Mouse (Mus musculus): Measurements from ENCODE around the gene Gna14.

Gene Gna14

GRCm38 (mm10) chr19:16598653-16599297 lies 163.2 kb downstream of the Gna14 start:
- DNase-seq: no peak

- no peak for DNase-seq
Measured at GRCm38 (mm10) chr19:16599298-16599970, 163.9 kb downstream of the Gna14 start.

DNA sequence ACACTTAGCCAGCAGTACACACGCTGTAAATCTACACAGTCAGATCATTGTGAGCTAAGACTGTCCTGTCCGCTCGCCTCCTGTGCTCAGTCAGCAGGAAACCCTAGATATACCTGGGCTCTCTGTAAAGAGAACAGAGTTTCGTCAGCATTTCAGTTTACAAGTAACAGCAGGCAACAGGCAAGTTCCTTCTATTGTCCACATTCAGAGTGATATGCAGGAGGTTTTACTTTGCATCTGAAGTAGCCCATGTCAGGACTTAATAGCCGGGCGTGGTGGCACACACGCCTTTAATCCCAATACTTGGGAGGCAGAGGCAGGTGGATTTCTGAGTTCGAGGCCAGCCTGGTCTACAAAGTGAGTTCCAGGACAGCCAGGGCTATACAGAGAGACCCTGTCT lies 166.5 kb downstream of the Gna14 start:
- no peak for DNase-seq

DNA sequence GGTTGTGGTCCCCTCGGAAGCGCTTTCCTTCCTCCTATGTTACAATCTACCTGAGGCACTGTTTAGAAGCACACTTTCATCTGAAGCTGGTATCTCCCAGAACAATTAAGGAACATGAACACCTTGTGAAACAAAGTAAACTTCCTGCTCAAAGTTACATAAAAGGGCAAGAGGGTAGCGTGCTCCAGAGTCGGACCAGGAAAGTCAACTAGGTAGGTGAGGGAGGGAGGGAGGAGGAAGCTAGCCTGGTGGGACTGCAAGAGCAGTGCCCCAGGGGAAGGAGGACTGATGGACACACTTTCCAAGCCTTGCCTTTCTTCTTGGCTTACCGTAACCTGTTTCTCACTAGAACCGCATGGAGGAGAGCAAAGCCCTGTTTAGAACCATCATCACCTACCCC lies 172.1 kb downstream of the Gna14 start:
- no peak for DNase-seq

DNA sequence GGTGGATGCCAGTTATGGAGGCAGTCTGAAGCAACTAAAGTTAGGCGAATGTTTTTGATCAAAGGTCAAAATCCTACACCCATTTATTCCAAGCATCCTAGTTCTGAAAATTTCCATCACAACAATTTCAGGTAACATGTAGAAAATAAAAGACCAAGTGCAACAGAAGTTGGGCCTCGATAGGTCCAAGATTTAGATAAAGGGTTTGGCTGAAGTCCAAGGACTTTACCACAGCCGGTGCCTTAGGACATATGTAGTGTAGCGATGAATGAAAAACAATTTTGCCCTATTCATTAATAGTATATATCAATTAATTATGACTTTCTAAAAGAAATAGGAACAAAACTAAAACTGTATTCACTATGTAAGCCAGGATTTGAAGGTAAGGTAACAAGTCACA lies 187.6 kb downstream of the Gna14 start:
- no peak for DNase-seq

- no peak for DNase-seq
Measured at GRCm38 (mm10) chr19:16624994-16625393, 189.4 kb downstream of the Gna14 start.

DNA sequence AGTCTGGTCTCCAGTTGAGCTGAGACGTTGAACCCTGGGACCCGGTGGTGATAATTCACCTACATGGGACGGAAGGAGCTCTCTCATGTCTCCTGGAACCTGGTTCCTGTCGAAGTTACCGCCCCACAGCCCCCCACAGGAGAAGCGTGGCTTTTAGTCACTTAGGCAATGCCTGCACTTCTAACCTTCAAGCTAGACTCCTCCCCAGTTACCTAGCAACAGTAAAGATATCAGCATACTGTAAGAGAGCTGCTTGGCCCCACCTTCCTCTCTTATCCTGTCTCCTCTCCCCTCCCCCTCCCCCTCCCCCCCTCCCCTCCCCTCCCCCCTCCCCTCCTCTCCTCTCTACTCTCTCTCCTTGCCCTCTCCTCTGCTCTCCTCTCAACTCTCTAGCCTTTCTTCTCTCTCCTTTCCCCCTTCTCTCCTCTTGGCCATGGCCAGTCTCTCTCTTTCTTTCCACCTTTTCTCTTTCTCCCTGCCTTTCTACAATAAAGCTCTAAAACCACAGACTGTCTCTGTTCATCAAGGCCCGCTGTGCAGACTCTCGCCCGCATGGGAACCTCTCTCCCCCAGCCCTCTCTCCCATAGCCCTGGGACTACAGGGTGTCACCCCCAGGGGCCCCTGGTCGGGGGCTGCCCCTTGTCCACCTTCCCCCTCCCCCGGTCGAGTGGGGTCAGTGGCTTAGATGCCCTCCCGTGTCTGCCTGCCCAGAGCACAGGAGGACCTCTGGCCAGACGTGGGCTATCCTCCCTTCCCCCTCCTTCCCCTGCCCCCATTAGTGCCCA lies 190.2 kb downstream of the Gna14 start:
- DNase-seq: peak in 1 of 2 experiments; percentile 5
